Mouse (Mus musculus): ENCODE results near the gene Tpd52l2.
"Not testable (repeated sequence)": the region's sequence is repeated elsewhere in the genome, so short reads cannot be mapped to it uniquely, and the experiment has no call there.

Tpd52l2 gene

GRCm38 (mm10) chr2:181487338-181488277, 9.3 kb upstream of the Tpd52l2 start:
- DNase-seq, result no peak

DNA sequence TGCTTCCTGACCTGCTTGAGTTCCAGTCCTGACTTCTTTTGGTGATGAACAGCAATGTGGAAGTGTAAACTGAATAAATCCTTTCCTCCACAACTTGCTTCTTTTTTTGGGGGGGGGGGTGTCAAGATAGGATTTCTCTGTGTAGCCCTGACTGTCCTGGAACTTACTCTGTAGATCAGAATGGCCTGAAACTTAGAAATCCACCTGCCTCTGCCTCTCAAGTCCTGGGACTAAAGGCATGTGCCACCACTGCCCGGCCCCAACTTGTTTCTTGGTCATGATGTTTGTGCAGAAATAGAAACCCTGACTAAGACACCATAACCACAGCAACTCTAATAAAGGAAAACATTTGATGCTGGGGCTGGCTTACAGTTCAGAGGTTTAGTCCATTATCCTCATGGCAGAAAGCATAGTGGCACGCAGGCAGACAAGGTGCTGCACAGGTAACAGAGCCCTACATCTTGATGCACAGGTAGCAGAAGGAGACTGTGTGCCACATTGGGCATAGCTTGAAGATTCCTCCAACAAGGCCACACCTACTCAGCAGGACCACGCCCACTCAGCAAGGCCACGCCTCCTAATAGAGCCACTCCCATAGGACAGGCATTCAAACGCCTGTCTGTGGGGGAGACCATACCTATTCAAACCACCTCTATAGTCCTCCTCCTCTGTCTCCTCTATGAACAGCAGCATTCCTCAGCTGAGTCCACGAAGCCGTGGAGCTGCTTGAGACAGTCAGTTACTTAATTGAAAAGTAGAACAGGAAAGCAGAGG, 5.3 kb upstream of the Tpd52l2 start:
- no peak for DNase-seq

DNA sequence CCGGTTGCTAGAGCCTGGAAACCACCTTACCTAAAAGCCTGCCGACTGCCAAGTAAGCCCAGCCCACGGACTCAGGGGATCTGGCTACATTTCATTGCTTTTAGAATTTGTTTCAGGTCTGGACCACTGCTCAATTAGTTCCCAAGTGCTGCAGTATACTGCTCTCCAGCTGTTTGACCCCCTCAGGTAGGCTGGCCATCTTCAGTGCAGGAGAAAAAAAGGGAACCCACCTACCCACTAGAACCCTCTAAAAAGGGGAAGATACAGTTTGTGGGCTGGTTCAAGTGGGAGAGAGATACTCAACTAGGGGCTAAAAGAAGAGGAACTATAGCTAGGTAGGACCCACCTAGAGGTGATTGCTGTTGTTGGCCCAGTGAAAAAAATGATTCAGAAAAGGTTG, 4.7 kb upstream of the Tpd52l2 start:
- DNase-seq, result no peak

GRCm38 (mm10) chr2:181493156-181493927, 3.6 kb upstream of the Tpd52l2 start, which contains the start of gene Abhd16b:
Abhd16b (plus strand) TSS chr2:181493206.
- DNase-seq, result no peak

GRCm38 (mm10) chr2:181494266-181494945, 2.5 kb upstream of the Tpd52l2 start:
- no peak for DNase-seq

DNA sequence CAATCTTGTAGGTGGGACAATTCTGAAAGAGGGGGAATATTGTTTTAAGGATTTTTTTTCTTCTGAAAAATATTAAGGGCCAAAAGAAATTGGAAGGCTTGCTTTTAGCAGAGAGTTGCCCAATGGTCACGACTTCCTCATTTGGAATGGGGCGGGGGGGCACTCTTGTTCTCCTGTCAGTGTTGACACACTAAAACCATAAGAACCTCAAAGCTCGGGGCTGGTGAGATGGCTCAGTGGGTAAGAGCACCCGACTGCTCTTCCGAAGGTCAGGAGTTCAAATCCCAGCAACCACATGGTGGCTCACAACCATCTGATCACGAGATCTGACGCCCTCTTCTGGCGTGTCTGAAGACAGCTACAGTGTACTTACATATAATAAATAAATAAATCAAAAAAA, 1.1 kb upstream of the Tpd52l2 start:
- DNase-seq, result not testable (repeated sequence)

DNA sequence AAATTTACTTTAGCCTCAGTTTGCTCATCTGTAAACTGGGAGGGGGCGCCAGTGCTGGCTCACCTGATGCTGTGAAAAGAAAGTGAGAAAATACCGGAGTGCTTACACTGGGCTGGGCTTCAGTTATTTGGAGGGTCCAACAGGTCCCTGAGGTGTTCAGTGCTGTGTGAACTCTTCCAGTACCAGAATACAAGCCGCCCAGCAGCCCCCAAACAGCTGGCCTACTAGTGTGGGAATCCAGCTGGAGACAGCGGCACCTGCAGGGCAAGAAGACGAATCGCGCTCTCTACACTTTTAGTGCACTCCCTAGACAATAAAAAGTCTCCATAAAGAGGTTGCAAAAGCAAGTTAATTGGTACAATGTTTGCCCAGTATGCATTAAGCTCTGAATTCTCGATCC, 661 bp upstream of the Tpd52l2 start:
- peak; percentile 65 for DNase-seq

GRCm38 (mm10) chr2:181497548-181497875, 570 bp downstream of the Tpd52l2 start:
- peak; percentile 29 for DNase-seq

DNA sequence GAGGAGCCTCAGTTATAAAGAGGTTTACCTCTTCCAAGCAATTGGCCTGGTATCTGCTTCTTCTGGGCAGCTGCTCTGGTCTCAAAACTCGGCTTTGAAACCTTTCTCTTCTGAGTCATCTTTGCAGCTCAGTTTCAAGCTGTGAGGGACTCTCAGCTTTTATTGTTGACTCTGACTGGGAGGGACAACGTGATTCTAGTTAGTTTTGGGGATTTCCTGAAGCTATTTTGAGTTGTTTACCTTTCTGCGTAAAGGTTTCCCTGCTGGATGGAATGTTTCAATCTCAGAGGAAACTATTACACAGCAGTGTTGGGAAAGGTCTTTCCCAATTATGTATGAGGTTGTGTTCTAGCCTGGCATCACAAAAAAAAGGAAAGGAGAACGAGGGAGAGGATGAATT, 1.7 kb downstream of the Tpd52l2 start:
- no peak for DNase-seq

DNA sequence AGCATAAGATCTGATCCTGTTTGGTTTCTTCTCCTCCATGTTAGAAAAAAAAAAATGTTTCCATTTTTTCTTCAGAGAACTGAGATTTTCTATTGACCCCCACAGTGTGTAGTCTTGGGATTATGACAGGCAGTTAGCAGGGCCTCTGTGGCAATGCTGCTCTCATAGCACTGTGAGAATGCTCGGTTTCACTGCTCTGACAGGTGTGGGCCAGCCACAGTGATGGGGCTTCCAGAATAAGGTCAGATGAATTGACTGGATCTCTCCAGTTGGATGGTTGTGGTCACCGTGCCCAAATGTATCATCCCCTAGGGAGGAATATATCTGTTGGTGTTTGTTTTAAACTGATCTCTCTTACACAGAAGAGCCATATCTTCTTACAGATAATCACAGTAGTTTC, 12.2 kb downstream of the Tpd52l2 start:
- no peak for DNase-seq

DNA sequence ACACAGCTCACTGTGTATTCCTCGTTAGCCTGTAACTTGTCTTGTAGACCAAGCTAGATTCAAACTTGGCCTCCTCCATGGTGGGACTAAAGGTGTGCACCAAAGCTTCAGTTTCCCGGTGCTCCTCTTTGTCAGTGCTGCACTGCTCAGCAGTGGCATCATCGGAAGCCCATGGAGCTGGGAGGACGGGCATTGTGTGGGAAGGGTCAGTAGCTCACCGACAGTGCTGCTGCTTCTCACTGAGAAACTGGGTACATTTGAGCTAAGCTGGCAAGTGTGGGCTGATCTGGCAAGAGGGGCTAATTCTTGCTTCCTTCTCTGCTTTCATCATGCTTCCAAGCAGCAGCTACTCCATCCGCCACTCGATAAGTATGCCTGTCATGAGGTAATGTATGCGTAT, 14.3 kb downstream of the Tpd52l2 start:
- DNase-seq, result no peak

DNA sequence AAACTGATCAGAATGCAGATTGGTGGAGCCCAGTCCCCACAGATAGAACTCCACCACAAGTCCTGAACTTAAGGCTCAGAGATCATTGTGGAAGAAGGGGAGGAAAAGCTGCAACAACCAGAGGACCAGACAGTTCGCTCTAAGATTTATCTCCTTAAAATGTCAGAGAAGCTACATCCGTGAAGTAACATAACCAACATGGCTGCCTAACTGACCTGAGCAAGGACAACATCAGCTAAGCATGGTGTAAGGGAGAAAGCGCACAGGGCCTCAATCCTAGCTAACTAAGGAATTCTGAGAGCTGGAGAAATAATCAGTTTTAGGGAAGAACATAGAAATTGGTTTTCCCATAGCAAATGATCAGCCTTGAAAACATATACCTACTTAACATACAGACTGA, 22.3 kb downstream of the Tpd52l2 start:
- DNase-seq, result no peak

GRCm38 (mm10) chr2:181520118-181520935, 23.4 kb downstream of the Tpd52l2 start, which contains the start of gene Dnajc5:
Dnajc5 (plus strand) TSS chr2:181520485.
- peak; percentile 97 for DNase-seq

- no peak for DNase-seq
Measured at GRCm38 (mm10) chr2:181520936-181521227, 23.9 kb downstream of the Tpd52l2 start.

GRCm38 (mm10) chr2:181521491-181521890, 24.5 kb downstream of the Tpd52l2 start:
- no peak for DNase-seq

DNA sequence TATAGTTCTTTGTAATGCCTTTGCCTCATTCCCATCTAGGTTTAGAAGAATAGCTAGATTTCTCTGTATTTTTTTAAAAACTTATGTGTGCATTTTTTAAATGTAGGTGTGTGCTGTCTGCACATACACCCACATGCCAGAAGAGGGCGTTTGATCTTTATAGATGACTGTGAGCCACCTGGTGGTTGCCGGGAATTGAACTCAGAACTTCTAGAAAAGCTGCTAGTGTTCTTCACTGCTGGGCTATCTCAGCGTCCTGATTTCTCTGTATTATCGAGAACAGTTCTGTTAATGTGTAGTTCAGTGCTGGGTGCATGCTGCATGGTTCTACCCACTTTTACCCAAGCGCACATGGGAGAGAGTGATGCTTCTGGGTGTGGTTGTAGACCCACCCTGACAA, 25.9 kb downstream of the Tpd52l2 start:
- peak; percentile 32 for DNase-seq

DNA sequence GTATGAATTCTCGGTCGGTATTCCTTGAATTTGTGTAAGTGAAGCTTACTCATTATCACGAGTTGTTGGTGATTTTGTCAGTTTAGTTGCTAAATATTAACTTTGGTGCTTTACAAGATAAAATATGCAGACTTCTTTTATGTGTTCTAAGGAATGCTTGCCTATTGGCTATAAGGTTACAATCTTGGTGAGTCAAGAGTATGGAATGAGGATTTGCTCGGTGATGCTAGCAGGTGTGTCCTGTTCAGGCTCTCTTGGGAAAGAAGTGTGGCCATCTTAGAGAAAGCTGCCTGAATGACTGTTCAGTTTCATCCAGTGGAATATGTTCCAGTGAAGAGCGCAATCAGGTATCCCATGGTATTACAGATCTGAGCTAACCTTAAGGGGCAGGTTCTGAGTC, 28.6 kb downstream of the Tpd52l2 start:
- DNase-seq, result no peak

DNA sequence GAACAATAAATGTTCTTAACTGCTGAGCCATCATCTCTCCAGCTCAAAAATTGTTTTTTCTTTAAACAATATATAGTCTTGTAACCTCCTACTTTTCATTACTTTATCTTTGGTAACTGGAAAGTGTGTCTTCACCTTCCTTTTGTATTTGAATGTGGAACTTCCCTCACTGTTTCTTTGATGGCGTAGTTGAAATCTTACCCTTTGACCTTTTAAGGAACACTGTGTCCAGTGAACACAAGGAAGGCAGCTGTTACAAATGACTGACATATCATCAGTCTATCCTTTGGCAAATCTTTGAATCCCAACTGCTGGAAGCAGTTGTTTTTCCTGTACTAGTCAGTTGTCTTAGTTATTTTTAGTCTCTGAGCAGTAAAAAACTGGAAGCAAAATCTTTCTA, 32.1 kb downstream of the Tpd52l2 start:
- DNase-seq, result no peak

DNA sequence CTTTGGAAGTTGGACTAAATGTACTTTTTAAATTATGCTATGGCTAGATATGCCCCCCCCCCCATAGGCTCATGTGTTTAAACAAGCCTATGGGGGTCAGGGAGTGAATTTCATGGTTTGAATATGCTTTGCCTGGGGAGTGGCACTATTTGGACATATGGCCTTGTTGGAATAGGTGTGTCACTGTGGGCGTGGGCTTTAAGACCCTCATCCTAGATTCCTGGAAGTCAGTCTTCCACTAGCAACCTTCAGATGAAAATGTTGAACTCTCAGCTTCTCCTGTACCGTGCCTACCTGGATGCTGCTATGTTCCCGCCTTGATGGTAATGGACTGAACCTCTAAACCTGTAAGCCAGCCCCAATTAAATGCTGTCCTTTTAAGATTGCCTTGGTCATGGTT, 35.6 kb downstream of the Tpd52l2 start:
- DNase-seq, result no peak

DNA sequence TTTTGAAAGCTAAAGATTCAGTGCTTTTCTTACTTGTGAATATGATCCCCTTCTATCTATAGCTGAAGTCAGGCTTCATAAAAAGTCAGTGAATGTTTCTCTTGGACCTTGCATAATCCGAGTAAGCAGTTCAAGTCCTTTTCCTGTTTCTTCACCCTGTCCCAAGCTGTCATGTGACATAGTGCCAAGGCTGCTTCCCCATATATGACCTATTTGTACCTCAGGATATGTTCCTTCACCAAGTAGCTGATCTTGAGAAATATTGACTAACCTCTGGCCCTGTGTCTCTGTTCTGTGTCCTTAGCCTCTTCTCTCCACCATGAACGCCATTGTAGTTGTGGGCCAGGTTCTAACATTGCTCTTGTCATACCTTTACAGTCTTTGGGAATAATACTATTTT, 39.5 kb downstream of the Tpd52l2 start:
- DNase-seq, result no peak

DNA sequence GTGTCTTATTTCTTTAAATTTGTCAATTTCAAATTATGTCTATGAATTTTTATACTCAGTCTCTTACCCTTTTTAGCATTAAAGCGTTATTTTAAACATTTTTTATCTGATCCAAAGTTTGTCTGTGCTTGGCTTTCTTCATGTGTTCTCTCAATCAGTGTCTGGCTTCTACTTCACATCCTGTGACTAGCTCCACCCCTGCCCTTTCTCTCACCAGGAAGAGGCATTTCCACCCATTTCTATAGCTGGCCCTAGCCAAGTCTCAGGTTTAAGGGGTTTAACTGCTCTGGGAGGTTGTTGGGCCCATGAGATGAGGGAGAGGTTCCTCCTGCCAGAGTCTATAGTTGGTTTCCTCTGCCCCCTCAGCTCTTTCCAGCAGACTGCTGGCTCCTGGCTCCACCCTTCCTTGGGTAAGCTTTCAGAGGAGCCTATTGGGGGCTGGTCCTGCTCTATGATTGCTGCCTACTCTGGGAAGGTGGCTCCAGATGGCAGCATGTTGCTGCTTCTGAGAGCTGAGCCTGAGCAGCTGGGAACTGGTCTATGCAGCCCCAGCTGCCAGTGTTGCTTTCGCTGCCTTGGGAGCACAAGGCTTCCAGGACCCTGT, 40.6 kb downstream of the Tpd52l2 start:
- peak; percentile 51 for DNase-seq

All from right cerebral cortex, postnatal 14 days (tissue).